Mouse (Mus musculus): ENCODE data around the gene Htra1.

DNA sequence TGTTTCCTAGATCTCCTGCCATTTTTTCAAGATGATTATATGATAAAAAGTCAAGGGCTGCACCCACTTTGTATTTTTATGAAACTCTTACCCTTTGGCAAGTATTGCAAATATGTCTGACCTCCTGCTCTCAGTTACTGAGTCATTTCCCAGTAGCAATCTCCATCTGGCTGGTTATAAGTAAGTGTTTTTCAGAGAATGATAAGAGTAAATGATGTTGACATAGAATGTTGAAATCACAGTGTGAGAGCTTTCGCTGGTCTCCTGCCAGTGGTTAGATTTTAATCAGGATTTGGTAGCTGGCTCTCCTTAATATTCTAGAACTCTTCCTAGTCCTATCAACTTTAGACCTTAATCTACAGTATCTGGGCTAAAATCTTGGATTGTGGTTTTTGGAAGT, 76.0 kb downstream of the Htra1 start:
- TF ChIP-seq CTCF (IDR thresholded peaks at IDR 0.05; ENCODE audit: control insufficient read depth, insufficient read depth, insufficient read length) (no peak), FOSL1 (IDR thresholded peaks at IDR 0.05; ENCODE audit: insufficient read depth, low read length, poor library complexity, severe bottlenecking) (no peak), USF1 (IDR thresholded peaks at IDR 0.05; ENCODE audit: low read depth) (no peak), CEBPB (IDR thresholded peaks at IDR 0.05; ENCODE audit: low read depth) (peak; percentile 35), MYOG (IDR thresholded peaks at IDR 0.05; ENCODE audit: control insufficient read depth, extremely low read depth, insufficient read length) (no peak), MAX (IDR thresholded peaks at IDR 0.05) (no peak), MYOD1 (IDR thresholded peaks at IDR 0.05; ENCODE audit: control insufficient read depth, insufficient read length, low read depth) (no peak)
